Mouse (Mus musculus) mature B cell (primary cell): ENCODE data around the gene B4galt4.
"Not testable (repeated sequence)": the region's sequence is repeated elsewhere in the genome, so short reads cannot be mapped to it uniquely, and the experiment has no call there.

ENCODE experiments used
- in situ Hi-C: fragments of 300-500 bp; cut with MboI; formaldehyde crosslinking; loops from 2 replicates; pipeline ENCODE4 v1.14.3; 2019

The B4galt4 gene

GRCm38 (mm10) chr16:38742113-38742658 is at the start of gene B4galt4:
Gene B4galt4, plus strand, starts transcription at chr16:38742264.
- in situ Hi-C loops = no loop called here

- in situ Hi-C loops = no loop called here
These were observed 47.0 kb upstream of the B4galt4 start for GRCm38 (mm10) chr16:38694906-38695540.

- in situ Hi-C loops = no loop called here
These were observed 46.5 kb upstream of the B4galt4 start for GRCm38 (mm10) chr16:38695557-38695956.

- in situ Hi-C loops = no loop called here
These were observed 44.5 kb upstream of the B4galt4 start for GRCm38 (mm10) chr16:38697611-38698010.

GRCm38 (mm10) chr16:38700392-38701162 is 41.5 kb upstream of the B4galt4 start:
- in situ Hi-C loops = no loop called here

GRCm38 (mm10) chr16:38701492-38702185 is 40.4 kb upstream of the B4galt4 start:
- in situ Hi-C loops = no loop called here

GRCm38 (mm10) chr16:38702316-38702715 is 39.7 kb upstream of the B4galt4 start:
- in situ Hi-C loops = no loop called here

- in situ Hi-C loops = no loop called here
These were observed 38.6 kb upstream of the B4galt4 start for GRCm38 (mm10) chr16:38703501-38703900.

GRCm38 (mm10) chr16:38705531-38706281 is 36.4 kb upstream of the B4galt4 start:
- in situ Hi-C loops = no loop called here

GRCm38 (mm10) chr16:38706782-38707181 is 35.3 kb upstream of the B4galt4 start:
- in situ Hi-C loops = no loop called here

- in situ Hi-C loops = no loop called here
These were observed 33.0 kb upstream of the B4galt4 start for GRCm38 (mm10) chr16:38708962-38709520.

- in situ Hi-C loops = no loop called here
These were observed 30.8 kb upstream of the B4galt4 start for GRCm38 (mm10) chr16:38711245-38711644.

GRCm38 (mm10) chr16:38712105-38712504 is 30.0 kb upstream of the B4galt4 start:
- in situ Hi-C loops = no loop called here

GRCm38 (mm10) chr16:38712581-38713403 is 29.3 kb upstream of the B4galt4 start, which contains the start of gene Arhgap31:
Gene Arhgap31, minus strand, starts transcription at chr16:38713274.
- in situ Hi-C loops = no loop called here

- in situ Hi-C loops = no loop called here
These were observed 28.4 kb upstream of the B4galt4 start for GRCm38 (mm10) chr16:38713404-38714258.

GRCm38 (mm10) chr16:38714259-38714526 is 27.9 kb upstream of the B4galt4 start:
- in situ Hi-C loops = not testable (repeated sequence)

GRCm38 (mm10) chr16:38721377-38721776 is 20.7 kb upstream of the B4galt4 start:
- in situ Hi-C loops = loop anchor here (10.0 kb wide), 2 partner anchors 97 to 377 kb away; partner anchors contain the start of genes Cox17, Gm21987 and Maats1

- in situ Hi-C loops = loop anchor here (10.0 kb wide), 2 partner anchors 99 to 379 kb away; partner anchors contain the start of genes Cox17, Gm21987 and Maats1
These were observed 17.8 kb upstream of the B4galt4 start for GRCm38 (mm10) chr16:38724256-38724655.

GRCm38 (mm10) chr16:38724974-38725373 is 17.1 kb upstream of the B4galt4 start:
- in situ Hi-C loops = loop anchor here (10.0 kb wide), 2 partner anchors 100 to 380 kb away; partner anchors contain the start of genes Cox17, Gm21987 and Maats1
